Mouse (Mus musculus) gastrocnemius, adult 18-20 months (tissue): ENCODE measurements around the gene Zbtb7a. TPM values are rescaled to one million over a fixed set of nuclear protein-coding genes. Genes with fewer than 3 reads are reported as not detected.

Experiments
- DNase-seq: peaks from one replicate; pipeline ENCODE4 v3.0.0; 2021; ENCODE audit warnings: low spot score
- long read RNA-seq, 2 experiments: library from polyadenylated mRNA; stranded (forward); transcript quantifications; one replicate each; pipeline ENCODE4 v2.0.0; 2021
- total RNA-seq, 2 experiments: library from RNA; stranded (reverse); gene quantifications; 2 replicates each; pipeline ENCODE4 v1.2.3; 2021

Gene Zbtb7a
- 10 to 100 TPM; 22.1 to 24.5 TPM for total RNA-seq
- long read RNA-seq, experiment 1, full-length matches to known transcripts: 10 of 41 reads
- long read RNA-seq, experiment 1, partial matches to known transcripts: 1 of 41 reads
- long read RNA-seq, experiment 1, other reads (novel, unspliced or antisense): 30 of 41 reads
- long read RNA-seq, experiment 2, full-length matches to known transcripts: 9 of 38 reads
- long read RNA-seq, experiment 2, partial matches to known transcripts: 1 of 38 reads
- long read RNA-seq, experiment 2, other reads (novel, unspliced or antisense): 28 of 38 reads

- no peak for DNase-seq
Measured at GRCm38 (mm10) chr10:81134966-81135681, at the start of gene Zbtb7a. Zbtb7a (plus strand) TSS chr10:81135220.

- no peak for DNase-seq
Measured at GRCm38 (mm10) chr10:81087021-81087420, 48.0 kb upstream of the Zbtb7a start.

- no peak for DNase-seq
Measured at GRCm38 (mm10) chr10:81089216-81089615, 45.8 kb upstream of the Zbtb7a start.

DNA sequence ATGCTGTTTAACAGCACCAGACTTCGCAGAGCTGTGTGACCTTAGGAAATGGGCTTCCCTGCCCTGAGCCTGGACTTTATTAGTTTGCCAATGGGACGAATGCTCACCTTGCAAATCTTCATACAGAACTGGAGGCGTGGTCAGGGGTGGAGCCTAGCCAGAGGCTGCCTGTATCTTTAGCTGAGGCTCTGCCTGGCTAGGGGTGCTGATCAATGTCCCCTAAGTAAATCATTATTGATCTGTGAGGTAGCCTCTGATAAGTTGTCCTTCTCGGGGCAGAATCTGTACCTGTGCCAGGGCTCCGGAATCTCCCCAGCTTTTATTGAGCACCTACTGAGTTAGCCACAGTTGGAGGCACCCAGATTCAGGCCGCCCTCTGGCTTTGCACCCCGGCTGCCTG is 44.4 kb upstream of the Zbtb7a start:
- DNase-seq: no peak

DNA sequence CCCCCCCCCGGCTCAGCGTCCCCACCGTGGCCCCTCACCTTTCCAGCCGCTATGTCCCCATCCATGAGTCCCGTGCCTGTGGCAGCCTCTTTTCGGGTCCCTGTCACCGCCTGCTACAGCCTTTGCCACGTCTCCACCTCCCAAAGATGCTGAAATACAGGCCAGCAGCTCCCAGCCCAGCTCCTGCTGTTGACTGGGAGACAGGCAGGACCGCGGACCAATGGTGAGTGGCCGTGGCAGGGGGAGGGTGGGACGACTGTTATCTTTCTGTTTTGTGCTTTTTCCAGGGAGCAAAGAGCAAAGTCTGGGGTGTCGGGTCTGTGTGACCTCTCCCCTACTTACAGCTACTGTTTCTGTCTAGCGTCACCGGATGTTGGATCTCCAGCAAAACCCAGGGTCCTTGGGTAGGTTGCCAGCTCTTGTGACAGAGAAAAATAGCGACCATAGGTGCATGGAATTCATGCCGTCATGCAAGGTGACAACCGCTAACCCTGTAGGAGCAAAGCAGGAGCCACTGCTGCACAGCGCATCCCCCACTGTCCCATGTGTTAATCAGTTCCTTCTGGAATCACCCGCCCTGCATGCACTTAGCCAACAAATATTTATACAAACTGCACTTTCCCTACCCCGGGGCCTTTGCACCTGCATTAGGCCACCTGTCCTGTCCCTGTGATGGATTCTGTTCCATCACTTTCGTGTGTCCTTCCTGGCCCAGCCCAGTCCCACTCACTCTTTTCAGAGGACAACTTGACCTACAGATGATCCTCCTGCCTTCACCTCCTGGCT is 42.4 kb upstream of the Zbtb7a start:
- no peak for DNase-seq

DNA sequence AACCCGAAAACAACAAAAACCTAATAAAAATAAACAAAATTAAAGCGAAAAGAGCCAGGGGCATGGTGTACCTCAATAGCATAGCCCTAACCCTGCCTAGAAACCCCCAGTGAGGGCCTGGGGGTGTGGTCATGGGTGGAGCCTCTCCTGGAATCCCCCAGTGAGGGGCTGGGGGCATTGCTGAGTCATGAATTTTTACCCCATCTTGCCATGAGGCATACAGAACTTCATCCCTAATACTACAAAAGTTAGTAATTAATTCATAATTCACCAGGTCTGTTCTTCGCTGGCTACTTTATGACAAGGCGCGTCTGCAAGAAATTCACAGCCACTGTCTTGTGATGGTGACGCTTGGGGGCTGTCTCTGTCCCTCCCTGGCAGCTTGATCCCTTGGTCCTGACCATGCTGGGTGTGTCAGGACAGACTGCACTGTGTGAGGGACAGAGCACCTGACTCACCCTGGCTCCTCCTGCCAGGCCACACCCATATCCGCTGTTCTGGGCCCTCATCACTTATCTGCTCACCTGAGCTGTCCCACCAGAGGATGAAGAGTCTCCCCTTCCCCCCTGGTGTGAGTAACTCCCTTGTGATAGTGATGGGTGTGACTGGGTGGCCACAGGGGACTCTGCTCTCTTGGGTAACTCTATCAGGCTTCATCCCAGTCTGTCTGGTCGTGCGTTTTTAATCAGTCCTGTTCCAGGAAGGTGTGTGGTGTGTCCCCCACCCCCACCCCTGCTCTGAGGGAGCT is 39.9 kb upstream of the Zbtb7a start:
- no peak for DNase-seq

DNA sequence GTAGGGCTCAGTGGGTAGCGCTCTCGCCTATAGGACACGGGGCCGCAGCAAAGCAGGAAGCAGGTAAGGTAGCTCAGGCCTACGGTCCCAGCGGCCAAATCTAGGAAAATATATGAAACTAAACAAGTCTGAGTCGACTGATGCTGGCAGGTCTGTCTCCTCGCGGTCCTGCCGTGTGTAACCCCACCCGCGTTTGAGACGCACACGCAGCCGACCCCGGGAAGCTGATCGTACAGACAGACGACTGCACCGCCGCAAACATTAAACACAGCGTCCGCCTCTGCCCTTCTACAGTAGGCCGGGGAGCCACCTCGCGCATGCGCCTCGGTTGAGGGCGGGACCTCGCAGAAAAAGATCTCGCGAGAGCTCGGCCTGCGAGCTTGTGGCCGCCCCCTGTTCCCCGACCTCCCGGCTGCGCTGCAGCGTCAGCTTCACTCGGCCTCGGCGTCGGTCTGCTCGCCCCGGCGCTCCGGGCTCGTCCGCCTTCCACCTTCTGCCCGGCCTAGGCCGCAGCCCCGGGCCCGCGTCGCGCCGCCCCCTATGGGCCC is 29.4 kb upstream of the Zbtb7a start, which contains the start of gene Map2k2:
Map2k2 (plus strand) TSS at position 351 of the 548 bp plus-strand sequence.
- DNase-seq: peak; percentile 98

GRCm38 (mm10) chr10:81106113-81106721 is 28.8 kb upstream of the Zbtb7a start:
- DNase-seq: peak; percentile 86

DNA sequence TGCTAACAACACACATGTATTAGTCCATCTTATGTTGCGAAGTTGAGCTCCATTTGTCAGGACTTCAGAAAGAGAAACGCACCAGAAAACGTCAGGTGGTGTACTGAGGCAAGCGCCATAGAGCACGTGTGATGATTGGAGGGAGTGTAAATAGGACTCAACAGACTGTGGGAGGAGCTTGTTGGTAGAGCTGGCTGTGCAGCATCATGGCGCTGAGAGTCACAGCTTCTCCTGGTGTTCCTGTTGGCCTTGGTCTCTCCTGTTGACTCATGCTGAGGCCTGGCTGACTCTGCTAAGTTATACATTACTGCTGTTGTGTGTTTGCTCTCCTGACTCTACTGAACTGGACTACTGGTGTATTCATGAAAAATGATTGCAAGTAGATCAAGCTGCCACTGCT is 22.1 kb upstream of the Zbtb7a start:
- no peak for DNase-seq

DNA sequence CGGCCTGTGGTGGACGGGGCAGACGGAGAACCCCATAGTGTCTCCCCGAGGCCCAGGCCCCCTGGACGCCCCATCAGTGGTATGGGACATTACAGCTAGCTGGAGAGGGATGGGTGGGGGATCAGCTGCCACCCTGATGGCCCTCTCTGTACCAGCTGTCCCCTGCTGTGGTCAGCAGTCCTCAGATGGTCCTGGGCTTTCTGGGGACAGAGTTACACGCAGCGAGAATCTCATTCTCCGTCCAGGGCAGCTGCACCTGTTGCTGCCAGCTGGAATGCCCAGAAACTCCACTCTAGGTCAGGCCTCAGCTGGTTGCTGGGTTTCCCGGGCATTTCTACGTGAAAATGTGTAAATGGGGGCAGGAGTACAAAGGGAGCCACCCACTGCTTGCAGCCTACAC is 15.4 kb upstream of the Zbtb7a start:
- no peak for DNase-seq

GRCm38 (mm10) chr10:81120650-81121049 is 14.4 kb upstream of the Zbtb7a start:
- DNase-seq: no peak

GRCm38 (mm10) chr10:81122889-81123288 is 12.1 kb upstream of the Zbtb7a start:
- no peak for DNase-seq

DNA sequence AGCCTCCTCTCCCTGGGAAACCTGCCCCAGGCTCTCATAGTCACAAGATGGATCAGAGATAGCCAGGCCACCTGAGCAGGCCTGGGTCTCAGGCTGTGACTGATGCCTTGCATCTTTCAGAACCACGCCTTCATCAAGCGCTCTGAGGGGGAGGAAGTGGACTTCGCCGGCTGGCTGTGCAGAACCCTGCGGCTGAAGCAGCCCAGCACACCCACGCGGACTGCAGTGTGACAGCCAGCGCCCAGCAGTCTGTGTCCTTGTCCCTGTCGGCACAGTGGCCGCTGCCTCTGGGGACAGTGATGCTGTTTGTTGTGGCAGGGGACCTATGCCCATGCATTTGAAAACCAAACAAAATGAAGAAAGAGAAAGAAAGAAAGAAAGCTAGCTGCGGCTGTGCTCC is 11.5 kb upstream of the Zbtb7a start:
- DNase-seq: no peak

DNA sequence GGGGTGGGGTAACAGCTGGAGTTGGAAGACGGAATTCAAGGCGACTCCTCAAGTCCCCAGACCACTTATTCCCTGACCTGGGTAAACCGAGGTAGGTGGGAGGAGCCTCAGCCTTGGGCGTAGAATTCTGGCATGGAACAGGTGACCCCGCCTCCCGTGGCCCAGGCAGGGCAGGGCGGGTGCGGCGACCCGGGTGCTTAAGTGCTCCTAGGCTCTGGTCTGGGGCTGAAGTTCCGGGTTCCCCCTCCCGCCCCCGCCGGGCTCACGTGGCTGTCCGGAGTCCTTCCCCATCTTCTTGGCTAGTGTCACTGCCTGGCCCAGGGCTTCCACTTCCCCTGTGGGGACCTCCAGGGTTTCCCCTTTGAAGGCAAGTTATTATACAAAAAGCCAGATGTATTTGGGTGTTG is 836 bp upstream of the Zbtb7a start:
- peak; percentile 58 for DNase-seq

DNA sequence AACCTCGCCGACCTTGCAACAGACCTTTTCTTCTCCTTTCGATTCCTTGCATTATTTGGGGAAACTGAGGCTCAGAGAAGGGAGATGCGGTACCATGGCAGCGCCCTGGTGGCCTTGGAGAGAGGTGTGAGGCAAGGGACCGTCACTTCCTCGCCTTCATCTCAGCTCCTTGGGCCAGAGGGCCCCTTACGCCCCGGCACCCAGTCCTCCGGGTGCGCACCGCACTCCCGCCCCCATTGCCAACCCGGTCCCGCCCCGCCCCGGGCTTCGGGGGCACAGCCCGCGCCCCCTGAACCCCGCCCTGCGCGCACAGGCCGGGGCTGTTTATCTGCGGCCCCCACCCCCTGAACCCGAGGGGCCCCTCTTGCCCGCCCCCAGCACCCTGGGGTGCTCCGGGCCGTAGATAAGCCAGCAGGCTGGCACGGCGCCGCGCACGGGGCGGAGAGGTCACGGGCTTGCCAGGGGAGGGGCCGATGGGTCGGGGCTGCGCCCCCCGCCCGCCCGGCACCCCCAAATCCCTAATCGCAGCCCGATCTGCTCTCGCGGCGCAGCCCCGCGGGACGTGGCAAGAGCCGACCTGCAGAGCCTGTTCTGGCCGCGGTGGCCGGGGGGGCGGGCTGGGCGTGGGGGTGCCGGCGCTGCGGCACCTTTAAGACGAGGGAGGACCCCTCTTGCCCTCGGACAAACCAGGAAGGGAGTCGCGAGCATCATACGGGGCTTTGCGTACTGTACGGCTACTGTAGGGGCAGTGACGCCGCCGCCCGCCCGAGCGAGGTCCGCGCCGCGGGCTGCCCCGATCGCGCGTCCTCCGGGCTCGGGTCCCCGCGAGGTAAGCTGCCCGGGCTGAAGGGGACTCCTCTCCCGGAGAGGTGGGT is 1.0 kb downstream of the Zbtb7a start:
- DNase-seq: peak; percentile 73

DNA sequence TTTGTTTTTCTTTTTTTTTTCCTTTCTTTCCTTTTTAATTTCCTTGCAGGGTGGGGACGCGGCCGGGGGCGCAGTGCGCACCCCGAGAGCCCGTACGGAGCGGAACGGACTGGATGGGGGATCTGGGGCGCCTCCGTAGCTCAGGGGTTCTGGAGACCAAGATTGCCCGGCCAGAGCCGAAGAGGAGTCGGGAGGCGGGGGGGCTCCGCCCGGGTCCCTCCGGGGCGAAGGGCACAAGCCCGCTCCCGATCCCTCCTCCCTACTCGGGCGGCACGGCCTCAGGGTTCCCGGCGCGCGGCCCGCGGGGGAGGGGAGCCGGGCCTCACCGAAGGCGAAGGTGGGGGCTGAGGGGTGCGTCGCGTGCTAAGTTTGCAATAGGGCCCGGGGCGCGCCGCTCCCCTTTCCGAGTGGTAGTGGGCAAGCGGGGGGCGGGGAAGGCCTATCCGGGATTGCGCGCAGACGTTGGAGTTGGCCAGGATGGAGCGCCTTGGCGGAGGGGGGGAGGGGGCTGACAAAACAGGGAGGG is 1.7 kb downstream of the Zbtb7a start:
- DNase-seq: peak; percentile 87

GRCm38 (mm10) chr10:81137252-81138130 is 2.5 kb downstream of the Zbtb7a start:
- DNase-seq: peak; percentile 100

GRCm38 (mm10) chr10:81138131-81138782 is 3.2 kb downstream of the Zbtb7a start:
- no peak for DNase-seq
